Mouse (Mus musculus): ENCODE results near the gene Rdh19. TPM values are rescaled to one million over a fixed set of nuclear protein-coding genes. Genes with fewer than 3 reads are reported as not detected.
"Not testable (repeated sequence)": the region's sequence is repeated elsewhere in the genome, so short reads cannot be mapped to it uniquely, and the experiment has no call there.

Gene Rdh19
- polyA plus RNA-seq, 1 experiment from 2014 or later = not detected

DNA sequence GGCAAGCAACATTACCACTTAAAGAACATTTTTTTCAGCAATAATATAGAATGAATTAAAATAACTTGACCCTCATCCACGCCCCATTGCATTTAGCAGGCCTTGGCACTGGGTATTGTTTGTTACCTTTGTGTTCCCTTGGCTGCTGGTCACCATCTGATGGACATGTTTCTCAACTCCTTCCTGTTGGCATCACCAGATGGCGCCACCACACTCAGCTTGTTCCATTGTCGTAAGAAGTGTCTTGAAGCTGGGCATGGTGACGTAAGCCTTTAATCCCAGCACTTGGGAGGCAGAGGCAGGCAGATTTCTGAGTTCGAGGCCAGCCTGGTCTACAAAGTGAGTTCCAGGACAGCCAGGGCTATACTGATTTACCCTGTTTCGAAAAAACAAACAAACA lies 24.3 kb upstream of the Rdh19 start:
- Histone ChIP-seq H3K27ac (ENCODE audit: low read length) (no peak overlapping the region), H3K27me3 (replicated peaks; ENCODE audit: insufficient read depth, low read length) (no peaks in the 10 kb centered on the region), H3K4me1 (ENCODE audit: insufficient read depth, low read depth, low read length) (no peaks in the 10 kb centered on the region), H3K4me2 (replicated peaks; ENCODE audit: low read depth, low read length) (no peak overlapping the region), H3K4me3 (ENCODE audit: low read depth, low read length) (no peak overlapping the region), H3K9me3 (ENCODE audit: low read length) (no peaks in the 10 kb centered on the region), H3K9ac (replicated peaks; ENCODE audit: low read depth) (no peak overlapping the region), H3K36me3 (ENCODE audit: insufficient read depth, low read length) (no peaks in the 10 kb centered on the region)
- TF ChIP-seq CTCF (IDR thresholded peaks at IDR 0.05) = peak; percentile 65
- TF ChIP-seq EP300 (IDR thresholded peaks at IDR 0.05) = no peak
- peak; percentile 7 for DNase-seq (ENCODE audit: low spot score)
- WGBS = 71% methylated on average over 6 of the region's 6 CpGs
- no peak for ATAC-seq

DNA sequence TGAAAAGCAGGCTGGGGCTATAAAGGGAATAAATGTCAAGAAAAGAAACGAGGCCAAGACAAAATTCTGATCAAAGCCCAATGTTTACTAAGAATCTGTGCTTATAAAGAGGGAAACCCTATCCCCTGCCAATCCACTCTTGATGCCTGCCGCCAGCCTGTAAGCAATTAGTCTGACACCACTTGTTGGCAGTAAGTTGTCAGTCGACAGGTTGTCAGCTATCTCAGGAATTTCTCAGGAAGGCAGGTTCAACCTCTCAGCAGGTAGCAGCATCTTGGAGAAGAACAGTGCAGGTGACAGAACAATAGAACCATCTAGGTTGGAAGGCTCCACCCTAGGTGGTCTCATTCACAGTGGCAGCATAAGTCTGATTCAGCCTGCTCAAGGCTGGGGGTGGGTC lies 20.6 kb upstream of the Rdh19 start:
- Histone ChIP-seq H3K4me1 (ENCODE audit: insufficient read depth, low read depth, low read length) (no peaks in the 10 kb centered on the region), H3K27me3 (replicated peaks; ENCODE audit: insufficient read depth, low read length) (no peaks in the 10 kb centered on the region), H3K36me3 (ENCODE audit: insufficient read depth, low read length) (no peaks in the 10 kb centered on the region), H3K9me3 (ENCODE audit: low read length) (no peaks in the 10 kb centered on the region), H3K4me2 (replicated peaks; ENCODE audit: low read depth, low read length) (no peak overlapping the region), H3K9ac (replicated peaks; ENCODE audit: low read depth) (no peak overlapping the region), H3K4me3 (ENCODE audit: low read depth, low read length) (no peak overlapping the region), H3K27ac (ENCODE audit: low read length) (no peak overlapping the region)
- no peak for TF ChIP-seq EP300 (IDR thresholded peaks at IDR 0.05)
- no peak for TF ChIP-seq CTCF (IDR thresholded peaks at IDR 0.05)
- ATAC-seq (no peak), DNase-seq (ENCODE audit: low spot score) (no peak)
- 54% methylated on average over 3 of the region's 3 CpGs for WGBS

DNA sequence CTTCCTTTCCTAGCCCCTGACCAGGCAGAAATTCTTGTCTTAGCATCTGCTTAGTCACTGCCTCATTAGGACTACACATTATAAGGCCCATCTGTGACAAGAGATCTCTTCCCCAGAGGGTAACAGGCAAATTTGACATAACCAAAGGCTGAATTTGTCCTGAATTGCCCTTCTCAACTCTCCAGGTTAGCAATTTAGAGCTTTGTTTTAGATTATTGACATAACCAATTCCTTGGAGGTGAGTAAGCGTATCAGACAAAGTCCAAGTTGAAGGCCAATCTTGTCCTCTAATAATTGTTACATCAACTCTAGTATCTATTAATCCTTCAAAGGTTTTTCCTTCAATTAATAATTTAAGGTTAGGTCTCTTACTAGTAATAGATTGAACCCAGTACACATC lies 15.5 kb upstream of the Rdh19 start:
- not testable (repeated sequence) for H3K9ac ChIP-seq (replicated peaks; ENCODE audit: low read depth); H3K27me3 ChIP-seq (replicated peaks; ENCODE audit: insufficient read depth, low read length); ATAC-seq; H3K9me3 ChIP-seq (ENCODE audit: low read length); H3K4me1 ChIP-seq (ENCODE audit: insufficient read depth, low read depth, low read length); H3K36me3 ChIP-seq (ENCODE audit: insufficient read depth, low read length); H3K4me3 ChIP-seq (ENCODE audit: low read depth, low read length); H3K27ac ChIP-seq (ENCODE audit: low read length); DNase-seq (ENCODE audit: low spot score); H3K4me2 ChIP-seq (replicated peaks; ENCODE audit: low read depth, low read length)
- WGBS = 85% methylated on average over 1 of the region's 1 CpGs

DNA sequence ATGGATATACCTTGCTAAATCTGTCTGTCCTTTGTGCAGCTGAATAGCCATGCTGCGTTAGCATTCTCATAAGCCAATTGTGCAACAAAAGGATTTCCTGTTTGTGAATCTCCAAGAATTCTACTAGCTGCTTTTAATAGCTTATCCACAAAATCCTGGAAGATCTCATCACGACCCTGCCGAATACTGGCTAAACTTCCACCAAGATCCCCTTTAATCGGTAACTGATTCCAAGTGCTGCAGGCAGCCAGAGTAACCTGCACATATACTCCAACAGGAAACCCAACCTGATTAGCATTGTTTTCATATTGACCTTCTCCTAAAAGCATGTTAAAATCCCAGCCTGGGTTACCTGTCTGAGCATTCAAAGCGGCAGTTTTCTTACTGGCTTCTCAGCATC lies 14.4 kb upstream of the Rdh19 start:
- Histone ChIP-seq H3K4me2 (replicated peaks; ENCODE audit: low read depth, low read length) (no peak overlapping the region), H3K36me3 (ENCODE audit: insufficient read depth, low read length) (no peaks in the 10 kb centered on the region), H3K4me3 (ENCODE audit: low read depth, low read length) (no peak overlapping the region), H3K9ac (replicated peaks; ENCODE audit: low read depth) (no peak overlapping the region), H3K27ac (ENCODE audit: low read length) (no peak overlapping the region), H3K4me1 (ENCODE audit: insufficient read depth, low read depth, low read length) (no peaks in the 10 kb centered on the region), H3K27me3 (replicated peaks; ENCODE audit: insufficient read depth, low read length) (no peaks in the 10 kb centered on the region), H3K9me3 (ENCODE audit: low read length) (no peaks in the 10 kb centered on the region)
- TF ChIP-seq CTCF (IDR thresholded peaks at IDR 0.05) (no peak), EP300 (IDR thresholded peaks at IDR 0.05) (no peak)
- DNase-seq (ENCODE audit: low spot score) (no peak), ATAC-seq (no peak)
- 57% methylated on average over 5 of the region's 5 CpGs for WGBS

DNA sequence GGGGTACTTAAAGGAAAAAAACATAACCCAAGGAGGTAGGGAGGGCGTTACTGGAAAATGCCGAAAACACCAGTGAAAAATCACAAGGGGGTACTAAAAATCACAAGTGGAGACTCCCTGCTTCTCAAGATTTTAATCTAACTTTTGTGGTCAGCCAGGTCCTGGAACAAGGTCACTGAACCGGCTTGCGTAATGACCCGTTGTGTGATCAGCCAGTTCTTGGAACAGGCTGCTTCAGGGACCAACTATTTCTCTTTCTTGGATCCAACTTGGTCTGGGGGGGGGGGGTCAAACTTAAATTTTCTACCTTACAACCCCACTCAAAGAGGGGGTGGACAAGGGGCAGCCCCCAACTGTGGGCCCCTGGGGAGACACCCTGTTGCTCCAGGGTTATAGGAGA lies 11.9 kb upstream of the Rdh19 start:
- H3K4me2 ChIP-seq (replicated peaks; ENCODE audit: low read depth, low read length); H3K27ac ChIP-seq (ENCODE audit: low read length); H3K4me1 ChIP-seq (ENCODE audit: insufficient read depth, low read depth, low read length); ATAC-seq; H3K27me3 ChIP-seq (replicated peaks; ENCODE audit: insufficient read depth, low read length); H3K9ac ChIP-seq (replicated peaks; ENCODE audit: low read depth); H3K36me3 ChIP-seq (ENCODE audit: insufficient read depth, low read length); H3K4me3 ChIP-seq (ENCODE audit: low read depth, low read length); DNase-seq (ENCODE audit: low spot score); H3K9me3 ChIP-seq (ENCODE audit: low read length): not testable (repeated sequence)
- whole genome bisulfite sequencing = 82% methylated on average over 5 of the region's 5 CpGs

DNA sequence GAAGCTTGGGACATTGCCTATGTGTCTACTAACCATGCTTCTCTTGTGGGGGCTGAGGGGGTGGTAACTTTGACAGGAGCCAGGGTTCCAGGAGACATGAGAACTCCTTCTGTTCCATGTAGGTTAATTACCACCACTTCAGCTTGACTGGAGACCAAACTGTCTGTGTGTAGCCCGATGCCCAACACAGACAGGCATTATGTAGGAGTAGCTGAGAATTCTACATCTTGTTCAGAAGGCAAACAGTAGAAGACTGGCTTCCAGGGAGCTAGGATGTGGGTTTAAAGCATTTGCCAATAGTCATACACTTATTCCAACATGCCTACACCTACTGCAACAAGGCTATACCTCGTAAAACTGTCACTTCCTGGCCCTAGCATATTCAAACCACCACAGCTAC lies 11.2 kb upstream of the Rdh19 start:
- Histone ChIP-seq H3K27ac (ENCODE audit: low read length) (no peak overlapping the region), H3K9me3 (ENCODE audit: low read length) (no peaks in the 10 kb centered on the region), H3K36me3 (ENCODE audit: insufficient read depth, low read length) (no peaks in the 10 kb centered on the region), H3K4me3 (ENCODE audit: low read depth, low read length) (no peak overlapping the region), H3K4me2 (replicated peaks; ENCODE audit: low read depth, low read length) (no peak overlapping the region), H3K4me1 (ENCODE audit: insufficient read depth, low read depth, low read length) (no peaks in the 10 kb centered on the region), H3K9ac (replicated peaks; ENCODE audit: low read depth) (no peak overlapping the region), H3K27me3 (replicated peaks; ENCODE audit: insufficient read depth, low read length) (no peaks in the 10 kb centered on the region)
- DNase-seq (ENCODE audit: low spot score) (no peak), ATAC-seq (no peak)
- TF ChIP-seq CTCF (IDR thresholded peaks at IDR 0.05) (no peak), EP300 (IDR thresholded peaks at IDR 0.05) (no peak)
- WGBS = 85% methylated on average over 2 of the region's 2 CpGs

DNA sequence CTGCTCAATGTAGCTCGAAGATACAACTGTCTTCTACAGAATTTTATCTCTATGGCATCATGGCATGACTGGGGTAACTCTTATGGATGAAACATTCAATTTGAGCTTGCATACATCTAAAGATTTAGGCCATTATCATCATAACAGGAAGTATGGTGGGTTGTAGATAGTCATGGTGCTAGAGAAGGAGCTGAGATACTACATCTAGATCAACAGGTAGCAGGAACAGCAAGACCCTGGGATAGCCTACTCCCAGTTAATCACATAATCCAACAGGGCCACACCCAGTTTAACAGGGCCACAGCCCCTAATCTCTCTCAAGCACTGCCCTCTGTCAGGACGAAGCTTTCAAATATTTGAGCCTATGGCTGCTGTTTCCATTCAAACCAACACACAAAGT lies 9.0 kb upstream of the Rdh19 start:
- WGBS = 62% methylated on average over 2 of the region's 2 CpGs
- H3K4me1 ChIP-seq (ENCODE audit: insufficient read depth, low read depth, low read length) = no peaks in the 10 kb centered on the region
- no peak overlapping the region for H3K4me3 ChIP-seq (ENCODE audit: low read depth, low read length)
- no peaks in the 10 kb centered on the region for H3K27me3 ChIP-seq (replicated peaks; ENCODE audit: insufficient read depth, low read length)
- ATAC-seq = no peak
- H3K27ac ChIP-seq (ENCODE audit: low read length) = no peak overlapping the region
- no peaks in the 10 kb centered on the region for H3K36me3 ChIP-seq (ENCODE audit: insufficient read depth, low read length)
- H3K4me2 ChIP-seq (replicated peaks; ENCODE audit: low read depth, low read length) = no peak overlapping the region
- no peak for DNase-seq (ENCODE audit: low spot score)
- H3K9ac ChIP-seq (replicated peaks; ENCODE audit: low read depth) = no peak overlapping the region
- TF ChIP-seq CTCF (IDR thresholded peaks at IDR 0.05) = no peak
- no peak for TF ChIP-seq EP300 (IDR thresholded peaks at IDR 0.05)
- H3K9me3 ChIP-seq (ENCODE audit: low read length) = no peaks in the 10 kb centered on the region

DNA sequence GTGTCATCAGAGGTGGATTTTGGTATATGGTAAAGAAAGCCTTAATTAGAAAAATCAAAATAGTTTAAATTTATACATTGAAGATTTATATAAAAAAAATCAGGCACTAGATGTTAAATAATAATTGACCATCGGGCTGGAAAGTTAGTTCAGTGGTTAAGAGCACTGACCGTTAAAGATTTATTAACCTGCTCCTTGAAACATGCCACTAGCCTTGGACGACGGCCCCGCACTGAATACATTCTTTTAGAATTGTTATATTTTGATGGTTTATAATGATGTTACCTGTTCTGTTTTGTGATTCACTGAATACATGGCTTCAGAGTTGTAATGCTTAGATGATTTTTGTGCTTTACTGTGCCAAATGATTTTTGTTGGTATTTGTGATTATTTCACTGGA lies 3.8 kb upstream of the Rdh19 start:
- not testable (repeated sequence) for H3K27ac ChIP-seq (ENCODE audit: low read length); H3K27me3 ChIP-seq (replicated peaks; ENCODE audit: insufficient read depth, low read length); H3K9me3 ChIP-seq (ENCODE audit: low read length); H3K4me1 ChIP-seq (ENCODE audit: insufficient read depth, low read depth, low read length); H3K36me3 ChIP-seq (ENCODE audit: insufficient read depth, low read length); ATAC-seq; DNase-seq (ENCODE audit: low spot score); H3K4me2 ChIP-seq (replicated peaks; ENCODE audit: low read depth, low read length); H3K9ac ChIP-seq (replicated peaks; ENCODE audit: low read depth); H3K4me3 ChIP-seq (ENCODE audit: low read depth, low read length)
- 87% methylated on average over 5 of the region's 5 CpGs for WGBS
